Mouse (Mus musculus) CD4-positive helper T cell, adult 2 months (primary cell): ENCODE results near the gene Ptges2.
A peak's percentile ranks its signal among the peaks of the same experiment; 100 is the strongest.

Experiments used
- DNase-seq: peaks from one replicate; pipeline ENCODE4 v3.0.0-alpha.2; 2012; ENCODE audit warnings: low read depth, missing footprints, low spot score

Gene Ptges2

GRCm38 (mm10) chr2:32440164-32440563, 44.5 kb downstream of the Ptges2 start:
- DNase-seq, result no peak

- DNase-seq, result no peak
Observed at GRCm38 (mm10) chr2:32440632-32441031, 44.9 kb downstream of the Ptges2 start.

- no peak for DNase-seq
Observed at GRCm38 (mm10) chr2:32441550-32441949, 45.9 kb downstream of the Ptges2 start.

GRCm38 (mm10) chr2:32445535-32445934, 49.8 kb downstream of the Ptges2 start:
- DNase-seq, result no peak

GRCm38 (mm10) chr2:32447264-32447936, 51.7 kb downstream of the Ptges2 start:
- DNase-seq, result peak; percentile 81

GRCm38 (mm10) chr2:32448480-32448879, 52.8 kb downstream of the Ptges2 start:
- DNase-seq, result no peak

GRCm38 (mm10) chr2:32449761-32450754, 54.4 kb downstream of the Ptges2 start, which contains the start of gene Naif1:
Gene Naif1 (plus strand): TSS chr2:32450457.
- DNase-seq, result peak; percentile 32

GRCm38 (mm10) chr2:32450881-32451844, 55.5 kb downstream of the Ptges2 start, which contains the start of gene Slc25a25:
Gene Slc25a25 (minus strand): TSS chr2:32451445.
- DNase-seq, result peak; percentile 98

- DNase-seq, result peak; percentile 99
Observed at GRCm38 (mm10) chr2:32451870-32452372, 56.2 kb downstream of the Ptges2 start.

GRCm38 (mm10) chr2:32452441-32452971, 56.8 kb downstream of the Ptges2 start:
- DNase-seq, result no peak

GRCm38 (mm10) chr2:32453641-32454303, 58.1 kb downstream of the Ptges2 start:
- DNase-seq, result no peak

- no peak for DNase-seq
Observed at GRCm38 (mm10) chr2:32454633-32455032, 58.9 kb downstream of the Ptges2 start.

- DNase-seq, result no peak
Observed at GRCm38 (mm10) chr2:32455101-32455500, 59.4 kb downstream of the Ptges2 start.
